Mouse (Mus musculus) megakaryocyte, embryonic 14.5 days (primary cell): ENCODE results near the gene Txndc12. TPM values are rescaled to one million over a fixed set of nuclear protein-coding genes. Genes with fewer than 3 reads are reported as not detected.

Experiments
- H3K27me3 ChIP-seq: replicated peaks from 2 replicates; pipeline ENCODE3; 2012; ENCODE audit warnings: inconsistent platforms
- H3K36me3 ChIP-seq: replicated peaks from 2 replicates; pipeline ENCODE3; 2012; ENCODE audit warnings: low read length, inconsistent platforms, mixed read lengths
- H3K4me1 ChIP-seq: 2 replicates; pipeline ENCODE4 v1.6.1; 2012; ENCODE audit warnings: inconsistent platforms
- H3K4me3 ChIP-seq: replicated peaks from 2 replicates; pipeline ENCODE3; 2012; ENCODE audit warnings: moderate library complexity, mild to moderate bottlenecking, inconsistent platforms
- H3K9me3 ChIP-seq: 2 replicates; pipeline ENCODE4 v1.6.1; 2012; ENCODE audit warnings: inconsistent platforms
- FLI1 ChIP-seq: IDR thresholded peaks from 2 replicates; pipeline ENCODE4 v1.6.1; 2012; ENCODE audit warnings: low read length, inconsistent platforms, mixed read lengths
- GATA1 ChIP-seq: IDR thresholded peaks from 3 replicates; pipeline ENCODE4 v1.6.1; 2012; ENCODE audit warnings: mixed read lengths, low read length, inconsistent platforms, borderline replicate concordance
- polyA plus RNA-seq: library from polyadenylated mRNA; stranded (reverse); fragments of >175 nt; gene quantifications from 2 replicates; pipeline ENCODE4 v1.2.3, GENCODE M21; 2012; ENCODE audit warnings: low replicate concordance; ENCODE audit not compliant: insufficient read depth

Txndc12 gene
- polyA plus RNA-seq, 1 experiment, result 6.4 TPM

DNA sequence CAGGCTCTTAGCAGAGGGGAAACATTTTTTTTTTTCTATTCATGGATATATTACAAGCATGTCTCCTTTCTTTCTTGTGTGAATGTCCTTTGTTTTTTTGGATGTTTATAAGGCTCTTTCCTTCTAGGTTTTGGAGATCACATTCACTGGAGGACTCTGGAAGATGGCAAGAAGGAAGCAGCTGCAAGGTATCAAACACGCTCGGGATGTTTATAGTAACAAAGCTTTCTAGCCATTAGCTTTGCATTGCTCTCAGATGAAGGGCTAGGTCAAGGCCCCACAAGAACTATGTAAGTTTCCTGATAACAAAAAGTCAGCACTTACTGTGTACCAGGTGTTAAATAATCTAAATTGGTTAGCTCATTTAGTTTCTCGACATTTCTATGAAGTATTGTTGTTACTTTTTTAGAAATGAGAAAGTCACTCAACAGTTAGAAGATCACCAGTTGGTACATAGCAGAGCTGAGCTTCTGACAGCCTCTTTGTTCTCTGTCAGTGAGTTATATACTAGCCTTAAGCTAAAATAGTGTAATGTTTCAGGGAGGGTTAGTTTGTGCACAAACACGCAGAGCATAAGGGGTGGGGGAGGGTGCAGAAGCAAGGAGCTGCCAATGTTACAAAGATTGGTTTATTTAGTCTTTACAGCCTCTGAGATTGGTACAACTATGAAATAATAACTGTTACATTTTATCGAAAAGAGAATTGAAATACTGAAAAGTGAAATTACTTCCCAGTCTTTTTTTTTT, 11.6 kb downstream of the Txndc12 start:
- Histone ChIP-seq H3K27me3 (no peaks in the 10 kb centered on the region), H3K9me3 (no peaks in the 10 kb centered on the region), H3K4me1 (peaks cover 12% of the 10 kb centered on the region), H3K4me3 (no peak overlapping the region), H3K36me3 (no peaks in the 10 kb centered on the region)
- TF ChIP-seq GATA1 (no peak), FLI1 (no peak)

DNA sequence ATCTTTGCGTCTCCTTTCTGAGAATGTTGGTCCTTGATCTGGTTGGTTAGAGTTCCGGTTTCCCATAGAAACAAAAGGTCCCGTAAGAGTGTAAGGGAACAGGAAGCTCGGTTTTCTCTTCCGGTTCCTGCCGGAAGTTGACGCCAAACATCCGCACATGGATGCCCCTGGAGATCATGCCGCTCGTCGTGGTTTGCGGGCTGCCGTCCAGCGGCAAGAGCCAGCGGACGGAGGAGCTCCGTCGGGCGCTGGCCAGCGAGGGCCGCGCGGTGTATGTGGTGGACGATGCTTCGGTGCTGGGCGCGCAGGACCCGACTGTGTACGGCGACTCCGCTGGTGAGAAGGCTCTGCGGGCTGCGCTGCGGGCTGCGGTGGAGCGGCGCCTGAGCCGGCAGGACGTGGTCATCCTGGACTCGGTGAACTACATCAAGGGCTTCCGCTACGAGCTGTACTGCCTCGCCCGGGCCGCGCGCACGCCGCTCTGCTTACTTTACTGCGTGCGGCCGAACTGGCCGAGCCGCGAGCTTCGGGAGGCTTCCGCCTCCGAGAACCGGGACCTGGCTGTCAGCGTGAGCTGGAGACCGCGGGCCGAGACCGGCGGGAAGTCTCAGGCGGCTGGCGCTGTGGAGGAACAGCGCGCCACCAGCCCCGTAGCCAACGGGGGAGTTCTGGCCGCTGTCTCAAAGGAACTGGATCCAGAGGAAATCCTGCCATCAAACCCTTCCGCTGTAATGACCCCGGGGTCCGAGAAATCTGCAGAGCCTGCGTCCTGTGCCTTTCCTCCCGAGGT, 13.5 kb downstream of the Txndc12 start, which contains the start of gene Kti12:
TSS of gene Kti12 (plus strand) at position 71 of the 790 bp plus-strand sequence.
- no peaks in the 10 kb centered on the region for H3K27me3 ChIP-seq
- peaks cover 12% of the 10 kb centered on the region for H3K4me1 ChIP-seq
- peaks cover 2% of the 10 kb centered on the region for H3K36me3 ChIP-seq
- TF ChIP-seq FLI1, result peak; percentile 74; the same call in 1 of the 2 replicates
- no peak for TF ChIP-seq GATA1
- no peaks in the 10 kb centered on the region for H3K9me3 ChIP-seq
- H3K4me3 ChIP-seq, result peak within 1 kb of the TSS; percentile 94

DNA sequence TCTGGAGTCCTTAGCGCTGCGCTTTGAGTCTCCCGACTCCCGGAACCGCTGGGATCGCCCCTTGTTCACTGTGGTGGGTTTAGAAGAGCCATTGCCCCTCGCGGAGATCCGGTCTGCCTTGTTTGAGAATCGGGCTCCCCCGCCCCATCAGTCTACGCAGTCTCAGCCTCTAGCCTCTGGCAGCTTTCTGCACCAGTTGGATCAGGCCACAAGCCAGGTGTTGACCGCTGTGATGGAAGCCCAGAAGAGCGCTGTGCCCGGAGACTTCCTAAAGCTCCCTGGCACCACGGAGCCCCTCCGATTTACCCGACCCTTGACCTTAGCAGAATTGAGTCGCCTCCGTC, 14.1 kb downstream of the Txndc12 start, which contains the start of gene A730015C16Rik:
TSS of gene A730015C16Rik (minus strand) at position 115 of the 344 bp plus-strand sequence.
- no peaks in the 10 kb centered on the region for H3K9me3 ChIP-seq
- H3K27me3 ChIP-seq, result no peaks in the 10 kb centered on the region
- peaks cover 10% of the 10 kb centered on the region for H3K4me1 ChIP-seq
- peaks cover 7% of the 10 kb centered on the region for H3K36me3 ChIP-seq
- peak within 1 kb of the TSS; percentile 94 for H3K4me3 ChIP-seq
- TF ChIP-seq FLI1 (no peak), GATA1 (no peak)

DNA sequence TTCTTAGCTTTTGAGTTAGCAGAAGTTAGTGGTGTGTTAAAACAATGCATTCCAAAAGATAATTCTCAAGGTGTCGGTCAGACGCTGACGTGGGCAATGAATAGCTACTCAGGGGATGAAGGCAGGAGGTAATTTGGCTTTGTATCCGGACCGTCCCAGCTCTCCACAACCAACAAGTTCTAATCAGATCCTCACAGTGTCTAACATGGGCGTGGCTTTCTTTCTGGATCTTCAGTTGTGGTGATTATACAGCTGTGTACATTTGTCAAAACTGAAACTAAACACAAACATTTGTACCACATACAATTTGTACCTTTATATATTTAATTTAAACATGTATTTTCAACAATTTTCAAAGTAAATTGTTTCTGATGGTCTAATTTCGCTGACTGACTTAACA, 32.4 kb downstream of the Txndc12 start:
- H3K4me1 ChIP-seq, result no peaks in the 10 kb centered on the region
- H3K4me3 ChIP-seq, result no peak overlapping the region

DNA sequence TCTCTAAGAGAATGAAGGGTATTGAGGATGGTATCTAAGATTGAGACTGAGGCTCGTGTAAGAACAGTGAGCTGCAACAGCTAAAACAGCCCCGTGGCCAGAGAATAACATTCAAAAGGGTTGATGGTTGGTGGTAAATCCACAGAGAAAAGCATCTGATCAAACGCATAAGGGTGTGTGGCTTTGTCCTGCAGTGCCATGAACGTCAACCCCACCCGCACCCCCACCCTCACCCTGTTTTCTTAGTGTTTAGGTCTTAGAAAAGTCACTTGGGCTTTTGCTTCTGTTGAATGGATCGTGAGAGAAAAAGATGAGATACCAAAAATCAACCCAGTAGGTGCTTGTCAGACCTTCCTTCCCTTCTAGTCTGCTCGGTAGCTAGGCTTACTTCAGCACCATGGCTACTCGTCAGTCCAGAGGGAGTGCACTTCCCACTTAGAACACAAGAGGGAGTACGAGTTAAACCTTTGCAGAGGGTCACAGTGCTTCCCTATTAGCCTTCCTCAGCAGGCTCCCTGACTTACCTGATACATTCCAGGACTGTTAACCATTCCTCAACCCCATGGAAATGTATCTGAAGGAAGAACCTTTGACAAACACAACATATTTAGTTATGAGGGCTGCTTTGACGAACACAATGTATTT, 35.5 kb downstream of the Txndc12 start:
- TF ChIP-seq FLI1, result no peak
- no peak for TF ChIP-seq GATA1
- Histone ChIP-seq H3K4me1 (no peaks in the 10 kb centered on the region), H3K9me3 (no peaks in the 10 kb centered on the region), H3K27me3 (peaks cover 19% of the 10 kb centered on the region), H3K36me3 (no peaks in the 10 kb centered on the region), H3K4me3 (no peak overlapping the region)

More for the DNA sequence above, 32.4 kb downstream of the Txndc12 start:
- H3K27me3 ChIP-seq, result peaks cover 7% of the 10 kb centered on the region
- TF ChIP-seq FLI1 (no peak), GATA1 (no peak)
- H3K9me3 ChIP-seq, result no peaks in the 10 kb centered on the region
- no peaks in the 10 kb centered on the region for H3K36me3 ChIP-seq

DNA sequence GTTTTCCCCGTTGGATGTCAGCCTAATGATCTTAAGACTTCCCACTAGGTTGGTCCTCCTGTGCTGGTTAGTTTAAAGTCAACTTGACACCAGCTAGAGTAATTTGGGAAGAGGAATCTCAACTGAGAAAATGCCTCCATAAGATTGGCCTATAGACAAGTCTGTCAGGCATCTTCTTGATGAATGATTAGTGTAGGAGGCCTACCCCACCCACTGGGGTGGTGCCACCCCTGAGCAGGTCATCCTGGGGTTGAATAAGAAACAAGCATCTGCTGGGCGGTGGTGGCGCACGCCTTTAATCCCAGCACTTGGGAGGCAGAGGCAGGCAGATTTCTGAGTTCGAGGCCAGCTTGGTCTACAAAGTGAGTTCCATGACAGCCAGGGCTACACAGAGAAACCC, 39.3 kb downstream of the Txndc12 start:
- TF ChIP-seq FLI1 (no peak), GATA1 (no peak)
- H3K27me3 ChIP-seq, result peaks cover 50% of the 10 kb centered on the region
- H3K9me3 ChIP-seq, result no peaks in the 10 kb centered on the region
- no peak overlapping the region for H3K4me3 ChIP-seq
- H3K4me1 ChIP-seq, result peaks cover 3% of the 10 kb centered on the region; the same call in 1 of the 2 replicates
- no peaks in the 10 kb centered on the region for H3K36me3 ChIP-seq

DNA sequence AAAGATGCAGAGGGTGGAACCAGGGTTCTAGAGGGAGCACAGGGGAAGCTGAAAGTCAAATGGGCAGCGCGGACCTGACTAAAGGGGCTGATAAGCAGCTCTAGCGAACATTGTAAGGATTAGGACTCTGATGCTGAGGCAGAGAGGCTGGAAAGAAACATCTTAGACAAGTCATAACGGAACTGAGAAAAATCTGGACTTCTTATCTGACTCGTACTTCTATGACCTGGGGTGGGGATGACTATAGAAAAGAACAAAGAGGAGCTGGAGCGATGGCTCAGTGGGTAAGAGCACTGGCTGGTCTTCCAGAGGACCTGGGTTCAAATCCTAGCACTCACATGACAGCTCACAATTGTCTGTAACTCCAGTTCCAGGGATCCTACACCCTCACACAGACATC, 43.5 kb downstream of the Txndc12 start:
- Histone ChIP-seq H3K36me3 (no peaks in the 10 kb centered on the region), H3K9me3 (no peaks in the 10 kb centered on the region), H3K4me3 (no peak overlapping the region), H3K27me3 (peaks cover 62% of the 10 kb centered on the region), H3K4me1 (peaks cover 13% of the 10 kb centered on the region)
- TF ChIP-seq FLI1, result no peak
- no peak for TF ChIP-seq GATA1

DNA sequence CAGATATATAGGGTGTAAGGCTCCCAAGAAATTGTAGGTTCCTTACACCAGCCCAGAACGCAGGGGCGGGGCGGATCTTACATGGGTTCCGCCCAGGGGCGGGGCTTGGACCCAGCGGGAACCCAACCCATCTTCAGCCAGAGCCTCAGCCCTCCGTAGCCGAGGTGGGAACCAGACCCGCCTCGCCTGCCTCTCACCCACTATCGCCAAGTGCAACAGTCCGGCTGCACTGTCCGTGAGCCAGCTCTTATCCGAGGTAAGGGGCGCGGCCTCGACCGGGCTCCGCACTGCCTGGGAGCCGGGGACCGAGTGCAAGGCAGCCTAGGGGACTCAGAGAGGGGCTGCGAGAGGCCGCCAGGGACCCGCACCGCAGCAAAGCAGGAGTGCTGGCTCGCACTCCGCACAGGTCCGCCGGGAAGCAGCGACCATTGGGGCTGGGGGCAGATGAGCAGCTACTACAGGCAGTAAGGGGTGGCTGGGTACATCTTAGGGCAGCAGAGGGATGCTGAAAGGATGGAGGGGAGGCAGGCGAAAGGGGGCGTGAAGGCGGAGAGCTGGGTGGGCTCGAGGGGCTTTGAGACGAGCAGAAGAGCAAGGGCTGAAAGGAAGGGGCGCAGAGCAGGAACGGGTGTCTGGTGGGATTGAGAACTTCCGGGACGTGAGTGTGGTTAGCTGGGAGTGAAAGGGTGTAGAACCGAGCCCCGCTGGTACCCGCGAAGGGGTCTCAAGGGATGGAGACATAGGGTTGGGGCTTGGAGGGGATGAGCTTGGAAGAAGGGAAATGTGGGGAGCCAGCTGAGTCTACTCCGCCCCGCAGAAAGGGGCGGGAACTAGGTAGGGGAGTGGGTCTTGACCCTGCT, 44.8 kb downstream of the Txndc12 start, which contains the start of gene Rab3b:
TSS of gene Rab3b (plus strand) at position 101 of the 860 bp plus-strand sequence.
- H3K4me1 ChIP-seq, result peaks cover 13% of the 10 kb centered on the region
- H3K4me3 ChIP-seq, result peak within 1 kb of the TSS; percentile 89
- no peak for TF ChIP-seq GATA1
- H3K36me3 ChIP-seq, result no peaks in the 10 kb centered on the region
- peaks cover 69% of the 10 kb centered on the region for H3K27me3 ChIP-seq
- no peaks in the 10 kb centered on the region for H3K9me3 ChIP-seq

DNA sequence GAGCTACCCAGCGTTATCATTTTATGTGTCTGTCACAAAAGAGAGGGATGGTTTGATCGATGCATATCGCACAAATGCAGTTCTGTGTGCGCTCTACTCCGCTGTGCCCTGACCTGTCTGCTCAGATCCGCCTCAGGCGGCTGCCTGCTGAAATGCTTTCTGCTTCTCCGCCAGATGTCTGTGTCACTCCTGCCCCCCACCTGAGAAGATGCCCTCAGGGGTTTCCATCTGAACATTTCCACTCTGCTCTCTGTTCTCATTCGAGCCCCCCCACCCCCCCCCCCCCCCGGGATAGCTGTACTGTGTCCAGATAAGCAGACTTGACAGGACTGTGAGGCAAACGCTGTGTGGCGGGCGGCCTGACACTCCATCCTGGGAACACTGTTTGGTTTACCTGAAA, 49.4 kb downstream of the Txndc12 start:
- no peak overlapping the region for H3K4me3 ChIP-seq
- TF ChIP-seq GATA1, result no peak
- H3K9me3 ChIP-seq, result peaks cover 7% of the 10 kb centered on the region
- peaks cover 9% of the 10 kb centered on the region for H3K4me1 ChIP-seq
- peaks cover 39% of the 10 kb centered on the region for H3K27me3 ChIP-seq
- no peaks in the 10 kb centered on the region for H3K36me3 ChIP-seq
